ENCODE assay signal across 19 mouse cellular contexts in the genomic region with DNA sequence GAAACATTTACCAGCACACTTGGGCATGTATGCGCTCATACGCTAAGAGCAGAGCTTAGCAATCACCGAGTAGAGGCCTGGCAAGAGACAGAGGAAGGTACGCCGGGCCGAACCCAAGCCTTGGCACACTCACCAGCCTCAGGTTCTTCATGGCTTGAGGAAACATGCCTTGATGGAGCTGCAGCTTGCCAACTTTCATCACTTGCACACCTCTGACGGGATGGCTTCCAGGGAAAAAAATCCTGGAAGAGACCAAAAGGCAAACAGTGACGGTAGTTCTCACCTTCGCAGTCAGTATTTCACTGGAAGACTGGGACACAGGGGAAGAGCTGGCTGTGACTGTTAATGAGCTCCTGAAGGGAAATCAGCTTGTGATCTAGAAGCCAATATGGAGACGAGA.
"Had no signal": no experiment of that assay in that cellular context is flagged by ENCODE, and none has a peak within 500 bp of the region (broad histone marks: within the 10 kb centered on the region; RNA-seq: fewer than 3 reads in every experiment).

No protein-coding gene starts in this region.

- H3K27me3 ChIP-seq: midbrain, embryonic 12.5 days; neural tube, embryonic 13.5 days; stomach, embryonic 15.5 days had no signal

- H3K4me3 ChIP-seq: midbrain, embryonic 10.5 days; midbrain, embryonic 12.5 days; myocyte; neural tube, embryonic 13.5 days; neural tube, embryonic 15.5 days; stomach, embryonic 15.5 days had no signal

- DNase-seq: lung, embryonic 14.5 days; lung, postnatal 10 days; lung, postnatal 4 days; midbrain, embryonic 14.5 days; retina, postnatal 1 day; right cerebral cortex, adult 18-20 months; right cerebral cortex, postnatal 25 days; right cerebral cortex, postnatal 4 days; spleen, adult 18-20 months; thymus, adult 2 months; thymus, postnatal 25 days; thymus, postnatal 4 days had no signal

- H3K4me1 ChIP-seq: midbrain, embryonic 12.5 days; neural tube, embryonic 15.5 days; stomach, embryonic 15.5 days had no signal

- H3K27ac ChIP-seq: midbrain, embryonic 10.5 days; midbrain, embryonic 12.5 days; neural tube, embryonic 13.5 days; neural tube, embryonic 15.5 days; stomach, embryonic 15.5 days; stomach, postnatal 0 days had no signal
